Mouse (Mus musculus) left cerebral cortex, postnatal 36 days (tissue): Measurements from ENCODE around the gene Sema4a. TPM values are rescaled to one million over a fixed set of nuclear protein-coding genes. Genes with fewer than 3 reads are reported as not detected.

Experiments used
- DNase-seq, 2 experiments: peaks; one replicate each; pipeline ENCODE4 v3.0.0; 2021 to 2022; ENCODE audit warnings: low spot score in 2 of 2, mixed read lengths in 1 of 2
- intact Hi-C: fragments of 180-260 bp; cut with DNase I; formaldehyde crosslinking; loops from one replicate; pipeline ENCODE4 v1.15.1; 2025
- total RNA-seq, 2 experiments: library from RNA; stranded (reverse); gene quantifications; 2 replicates each; pipeline ENCODE4 v1.2.3; 2021

The Sema4a gene
- 10 to 100 TPM; 52.2 to 66.7 TPM for total RNA-seq

- no peak for DNase-seq
- intact Hi-C loops: no loop called here
Measured at GRCm38 (mm10) chr3:88460983-88461696, at the start of gene Sema4a. TSS of gene Sema4a (minus strand) at chr3:88461182.

GRCm38 (mm10) chr3:88509692-88510420 lies 48.9 kb upstream of the Sema4a start, which contains the start of gene Lmna:
TSS of gene Lmna (minus strand) at chr3:88509956.
- DNase-seq: peak; percentile 91 to 93
- intact Hi-C loops: no loop called here

- intact Hi-C loops: no loop called here
- DNase-seq: no peak
Measured at GRCm38 (mm10) chr3:88509250-88509649, 48.3 kb upstream of the Sema4a start.

DNA sequence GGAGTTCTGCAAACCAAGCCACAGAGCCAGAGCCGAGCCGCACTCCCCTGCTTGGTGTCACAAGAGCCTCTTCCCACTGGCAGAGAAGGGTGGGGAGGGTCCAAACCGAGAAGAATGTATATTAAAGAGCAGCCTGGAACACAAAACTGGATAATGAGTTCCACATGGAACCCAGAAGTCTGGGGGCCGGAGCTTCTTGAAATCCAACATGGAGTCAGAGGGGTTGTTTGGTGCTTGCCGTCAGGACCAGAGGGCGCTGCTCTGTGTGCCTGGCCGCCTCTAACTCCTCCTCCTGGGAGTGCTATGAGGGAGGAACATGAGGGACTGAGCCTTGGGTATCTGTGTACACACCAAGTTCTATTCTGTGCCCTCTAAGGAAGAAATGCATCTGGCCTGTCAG lies 44.8 kb upstream of the Sema4a start:
- intact Hi-C loops: no loop called here

DNA sequence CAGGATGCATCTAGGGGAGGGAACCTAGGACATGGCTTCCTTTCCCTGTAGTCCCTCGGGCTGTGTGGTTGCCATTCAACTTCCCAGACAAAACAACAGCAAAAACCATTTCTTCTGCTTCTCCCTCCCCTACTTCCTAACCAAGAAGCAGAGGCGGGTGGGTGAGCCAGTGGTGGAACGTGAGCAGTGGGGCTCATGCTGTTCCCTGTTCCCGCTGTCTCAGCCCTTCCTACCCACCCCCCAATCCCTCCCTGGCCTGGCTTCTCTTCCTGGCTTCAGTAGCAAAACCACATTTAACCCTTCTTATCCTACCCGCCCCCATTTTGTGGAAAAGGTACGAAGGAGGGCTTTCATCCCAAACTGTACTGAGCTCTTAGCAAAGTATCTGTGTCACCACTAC lies 44.1 kb upstream of the Sema4a start:
- no peak for DNase-seq
- intact Hi-C loops: no loop called here

More for the DNA sequence above, 44.8 kb upstream of the Sema4a start:
- DNase-seq: no peak

DNA sequence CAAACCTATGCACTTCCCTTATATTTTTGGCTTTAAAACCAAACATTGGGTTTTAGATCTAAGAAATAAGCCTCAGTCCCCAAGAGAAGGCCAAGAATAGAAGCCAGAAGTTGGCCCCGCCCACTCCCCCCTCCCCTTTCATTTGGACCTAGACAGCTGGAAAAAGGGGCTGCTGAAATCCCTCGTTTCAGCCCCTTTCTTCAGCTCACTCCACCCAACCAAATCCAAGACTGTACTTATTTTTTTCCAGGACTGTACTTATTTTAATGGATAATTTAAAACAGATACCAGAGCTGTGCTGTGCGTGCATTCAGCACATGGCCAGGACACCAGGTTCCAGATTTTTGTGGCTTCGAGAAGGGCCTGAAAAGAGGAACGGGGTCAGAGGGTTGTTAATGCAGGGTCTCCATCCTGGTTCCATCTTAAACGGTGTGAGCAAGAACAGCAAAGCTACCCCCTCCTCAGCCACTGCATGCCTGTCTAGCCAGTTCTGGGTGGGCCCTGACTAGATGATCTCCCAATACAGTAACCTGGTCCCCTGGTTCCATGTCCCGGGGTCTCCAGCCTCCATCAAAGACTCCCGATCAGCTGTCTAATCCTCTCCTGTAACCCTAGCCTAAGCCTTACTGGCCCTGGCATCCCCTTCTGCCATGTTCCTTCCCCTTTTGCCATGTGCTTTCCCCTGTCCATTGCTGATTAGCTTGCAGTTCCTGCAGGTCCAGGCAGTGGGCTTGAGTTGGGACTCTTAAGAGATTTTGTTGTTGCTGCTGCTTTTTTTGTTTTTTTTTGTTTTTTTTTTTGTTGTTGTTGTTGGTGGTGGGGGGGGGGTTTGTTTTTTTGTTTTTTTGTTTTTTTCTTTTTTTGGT lies 43.1 kb upstream of the Sema4a start:
- intact Hi-C loops: no loop called here

DNA sequence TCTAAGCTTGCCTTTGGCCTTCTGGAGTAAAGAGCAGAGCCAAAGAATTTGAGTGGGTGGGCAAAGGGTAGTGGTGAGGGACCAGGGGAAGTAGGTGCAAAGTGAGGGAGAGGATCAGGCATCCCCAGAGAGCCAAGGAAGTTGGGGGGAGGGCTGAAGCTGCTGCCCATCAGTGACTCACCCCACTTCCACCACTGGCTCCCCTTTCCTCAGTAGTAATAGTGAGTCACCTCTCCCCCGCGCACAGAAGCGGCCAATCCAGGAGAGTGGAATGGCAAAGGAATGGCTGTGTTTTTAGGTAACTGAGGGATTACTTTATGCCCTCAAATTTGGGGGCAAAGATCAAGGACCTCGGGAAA lies 42.5 kb upstream of the Sema4a start:
- DNase-seq: no peak
- intact Hi-C loops: no loop called here

More for the DNA sequence above, 43.1 kb upstream of the Sema4a start:
- DNase-seq: no peak

GRCm38 (mm10) chr3:88502641-88503504 lies 41.9 kb upstream of the Sema4a start:
- intact Hi-C loops: no loop called here
- peak; percentile 93 for DNase-seq

GRCm38 (mm10) chr3:88502031-88502571 lies 41.1 kb upstream of the Sema4a start:
- intact Hi-C loops: no loop called here
- no peak for DNase-seq

- DNase-seq: no peak
- intact Hi-C loops: no loop called here
Measured at GRCm38 (mm10) chr3:88501366-88502030, 40.5 kb upstream of the Sema4a start.

GRCm38 (mm10) chr3:88500655-88501365 lies 39.8 kb upstream of the Sema4a start:
- intact Hi-C loops: no loop called here

DNA sequence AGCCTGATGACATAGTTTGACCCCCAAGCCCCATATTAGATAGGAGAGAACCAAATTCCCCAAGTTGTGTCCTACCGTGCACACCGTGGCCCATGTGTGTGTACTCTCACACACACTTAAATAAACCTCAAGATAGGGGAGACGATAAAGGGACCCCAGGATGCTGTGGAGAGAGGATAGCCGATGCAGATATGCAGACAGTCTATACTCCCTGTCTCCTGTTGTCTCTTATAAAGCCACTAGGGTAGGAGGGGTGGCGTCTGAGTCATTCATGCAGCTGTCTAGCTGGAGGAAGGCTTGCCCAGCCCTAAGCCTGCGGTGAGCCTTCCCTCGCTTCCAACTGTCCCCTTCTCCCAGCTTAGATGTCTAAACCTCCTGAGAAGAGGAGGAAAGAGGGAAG lies 39.1 kb upstream of the Sema4a start:
- intact Hi-C loops: no loop called here
- no peak for DNase-seq

More at GRCm38 (mm10) chr3:88500655-88501365, 39.8 kb upstream of the Sema4a start:
- no peak for DNase-seq

DNA sequence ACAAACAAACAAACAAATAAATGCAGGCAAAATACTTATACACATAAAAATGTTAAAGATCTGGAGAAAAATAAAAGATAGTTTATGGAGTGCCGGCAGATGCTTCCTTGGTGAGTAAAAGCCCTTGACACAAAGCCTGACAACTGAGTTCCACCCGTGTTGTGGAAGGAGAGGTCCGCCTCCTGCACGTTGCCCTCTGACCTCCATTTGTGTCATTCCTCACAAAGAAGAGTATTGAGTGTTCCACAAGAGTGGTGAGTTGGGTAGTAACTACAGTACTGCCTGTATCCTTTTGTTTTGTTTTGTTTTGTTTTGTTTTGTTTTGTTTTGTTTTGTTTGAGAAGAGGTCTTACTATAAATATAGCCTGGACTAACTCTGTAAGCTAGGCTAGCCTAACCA lies 38.6 kb upstream of the Sema4a start:
- intact Hi-C loops: no loop called here
- DNase-seq: no peak

- intact Hi-C loops: no loop called here
- no peak for DNase-seq
Measured at GRCm38 (mm10) chr3:88495741-88496415, 34.9 kb upstream of the Sema4a start.

GRCm38 (mm10) chr3:88494836-88495628 lies 34.0 kb upstream of the Sema4a start:
- intact Hi-C loops: no loop called here
- no peak for DNase-seq

DNA sequence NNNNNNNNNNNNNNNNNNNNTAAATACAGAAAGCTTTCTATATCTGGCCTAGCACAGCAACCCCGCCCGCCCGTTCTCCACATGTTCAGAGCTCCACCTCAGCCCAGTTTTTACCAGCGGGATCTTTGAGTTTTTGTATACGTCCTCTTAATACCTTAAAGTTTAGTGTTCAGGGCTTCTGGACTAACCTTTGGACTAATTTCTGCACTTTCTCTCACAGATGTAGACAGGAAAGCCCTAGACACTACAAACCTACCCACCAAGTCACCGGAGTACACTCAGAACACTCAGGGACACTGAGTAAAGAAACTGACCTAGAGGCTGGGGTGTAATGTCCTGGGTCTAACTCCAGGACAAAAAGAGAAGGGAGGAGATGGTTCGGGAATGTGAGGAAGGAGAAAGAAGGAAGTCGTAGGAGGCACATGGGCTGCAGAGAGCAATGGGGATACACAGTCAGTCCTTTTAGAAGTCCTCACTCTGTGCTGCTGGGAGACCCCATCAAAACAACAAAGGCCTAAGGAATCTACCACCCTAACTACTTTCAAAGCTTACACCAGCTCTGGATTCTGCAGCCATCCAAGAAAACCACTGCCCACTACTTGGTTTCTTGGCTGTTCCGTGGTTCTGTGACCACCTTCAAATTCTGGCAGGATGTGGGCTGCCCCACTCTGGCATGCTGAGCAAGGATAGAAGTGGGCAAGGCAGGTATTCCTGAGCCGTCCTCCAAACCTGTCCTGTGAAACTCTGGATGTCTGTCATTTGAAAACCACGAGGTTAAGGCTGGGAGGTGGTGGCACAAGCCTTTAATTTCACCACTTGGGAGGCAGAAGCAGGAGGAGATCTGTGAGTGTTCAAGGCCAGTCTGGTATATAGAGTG lies 33.0 kb upstream of the Sema4a start:
- no peak for DNase-seq
- intact Hi-C loops: no loop called here
